Mouse (Mus musculus) cerebellum, postnatal 10 days (tissue): ENCODE results near the gene Cd300lf.

Experiments
- DNase-seq, 2 experiments: peaks; one replicate each; pipeline ENCODE4 v3.0.0; 2021; ENCODE audit warnings: mixed read lengths in 2 of 2

Gene Cd300lf

GRCm38 (mm10) chr11:115075407-115075806, 58.4 kb downstream of the Cd300lf start:
- no peak for DNase-seq

DNA sequence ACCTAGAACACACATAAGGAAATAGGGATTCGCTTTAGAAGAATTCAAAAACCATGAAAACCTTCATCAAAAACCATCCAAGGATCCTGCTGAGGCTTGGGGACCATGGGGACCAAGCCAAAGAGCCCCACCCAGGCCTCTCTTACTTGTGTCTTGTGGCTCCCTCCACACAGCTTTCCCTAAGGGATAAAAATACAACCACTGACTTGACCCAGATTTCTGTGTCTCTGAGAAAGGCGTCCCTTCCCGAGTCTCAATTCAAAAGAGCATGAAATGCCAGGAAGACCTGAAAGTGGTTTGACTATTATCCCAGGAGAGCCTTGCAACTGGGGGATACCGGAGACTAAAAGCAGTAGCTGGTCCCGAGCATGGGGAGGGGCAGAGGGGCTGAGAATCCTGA, 60.8 kb downstream of the Cd300lf start:
- DNase-seq: no peak

- DNase-seq: peak; percentile 43 to 64
These were observed 62.0 kb downstream of the Cd300lf start for GRCm38 (mm10) chr11:115071631-115072294.

GRCm38 (mm10) chr11:115071015-115071551, 62.7 kb downstream of the Cd300lf start:
- DNase-seq: peak; percentile 62 to 63

DNA sequence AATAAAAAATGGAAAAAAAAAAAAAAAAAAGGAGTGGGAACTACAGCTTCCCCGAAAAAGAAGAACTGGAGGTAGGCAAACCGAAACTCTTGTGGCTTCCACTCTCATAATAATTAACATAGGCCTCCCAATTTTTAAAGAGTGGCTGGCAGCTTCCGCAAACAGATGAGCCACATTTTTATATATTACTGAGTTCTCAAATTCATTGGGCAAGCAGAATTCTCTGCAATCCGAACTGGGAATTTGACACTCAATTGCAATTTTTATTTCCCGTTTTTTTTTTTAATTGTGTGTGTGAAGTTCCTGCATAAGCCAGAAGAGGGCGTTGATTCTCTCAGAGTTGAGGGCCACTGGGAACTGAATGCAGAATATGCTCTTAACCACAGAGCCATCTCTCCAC, 67.0 kb downstream of the Cd300lf start:
- no peak for DNase-seq
